Mouse (Mus musculus): ENCODE data around the gene Tab3.

The Tab3 gene

GRCm38 (mm10) chrX:85573532-85574181 is at the start of gene Tab3:
Tab3 (plus strand) TSS chrX:85574022.
- peak; percentile 88 for DNase-seq

- no peak for DNase-seq
Observed at GRCm38 (mm10) chrX:85525545-85525944, 48.3 kb upstream of the Tab3 start.

- DNase-seq: no peak
Observed at GRCm38 (mm10) chrX:85526263-85527019, 47.4 kb upstream of the Tab3 start.

- DNase-seq: peak; percentile 5
Observed at GRCm38 (mm10) chrX:85558931-85559330, 14.9 kb upstream of the Tab3 start.

GRCm38 (mm10) chrX:85566256-85566655 is 7.6 kb upstream of the Tab3 start:
- DNase-seq: no peak

- DNase-seq: no peak
Observed at GRCm38 (mm10) chrX:85574182-85574541, 340 bp downstream of the Tab3 start.

- no peak for DNase-seq
Observed at GRCm38 (mm10) chrX:85576310-85576709, 2.5 kb downstream of the Tab3 start.

- no peak for DNase-seq
Observed at GRCm38 (mm10) chrX:85580768-85581167, 6.9 kb downstream of the Tab3 start.

- DNase-seq: no peak
Observed at GRCm38 (mm10) chrX:85582517-85582916, 8.7 kb downstream of the Tab3 start.

- no peak for DNase-seq
Observed at GRCm38 (mm10) chrX:85585575-85585974, 11.8 kb downstream of the Tab3 start.

GRCm38 (mm10) chrX:85614701-85615100 is 40.9 kb downstream of the Tab3 start:
- no peak for DNase-seq

GRCm38 (mm10) chrX:85646204-85646777 is 72.5 kb downstream of the Tab3 start:
- DNase-seq: no peak

GRCm38 (mm10) chrX:85676808-85677207 is 103.0 kb downstream of the Tab3 start:
- peak; percentile 9 for DNase-seq

- no peak for DNase-seq
Observed at GRCm38 (mm10) chrX:85682125-85682524, 108.3 kb downstream of the Tab3 start.

GRCm38 (mm10) chrX:85683723-85684122 is 109.9 kb downstream of the Tab3 start:
- DNase-seq: no peak
